Mouse (Mus musculus): ENCODE results near the gene Rhbdf1.

Gene Rhbdf1

GRCm38 (mm10) chr11:32190603-32191110 lies 31.4 kb downstream of the Rhbdf1 start:
- in situ Hi-C loops (cut with MboI, MseI), result no loop called here

GRCm38 (mm10) chr11:32190119-32190518 lies 32.0 kb downstream of the Rhbdf1 start:
- in situ Hi-C loops (cut with MboI, MseI), result no loop called here

GRCm38 (mm10) chr11:32189434-32189833 lies 32.7 kb downstream of the Rhbdf1 start:
- in situ Hi-C loops (cut with MboI, MseI), result no loop called here

- in situ Hi-C loops (cut with MboI, MseI), result no loop called here
These were observed 33.2 kb downstream of the Rhbdf1 start for GRCm38 (mm10) chr11:32188881-32189280.

GRCm38 (mm10) chr11:32187256-32187655 lies 34.8 kb downstream of the Rhbdf1 start:
- in situ Hi-C loops (cut with MboI, MseI), result no loop called here

- in situ Hi-C loops (cut with MboI, MseI), result no loop called here
These were observed 36.1 kb downstream of the Rhbdf1 start for GRCm38 (mm10) chr11:32186031-32186430.

GRCm38 (mm10) chr11:32184469-32184868 lies 37.6 kb downstream of the Rhbdf1 start:
- in situ Hi-C loops (cut with MboI, MseI), result loop anchor here (5.0 kb wide), 1 partner anchor 33 kb away; no protein-coding TSS in a partner anchor

- in situ Hi-C loops (cut with MboI, MseI), result loop anchor here (5.0 kb wide), 1 partner anchor 35 kb away; no protein-coding TSS in a partner anchor
These were observed 39.9 kb downstream of the Rhbdf1 start for GRCm38 (mm10) chr11:32181973-32182868.

GRCm38 (mm10) chr11:32181246-32181645 lies 40.9 kb downstream of the Rhbdf1 start:
- in situ Hi-C loops (cut with MboI, MseI), result loop anchor here (5.0 kb wide), 1 partner anchor 36 kb away; no protein-coding TSS in a partner anchor

GRCm38 (mm10) chr11:32178506-32178905 lies 43.6 kb downstream of the Rhbdf1 start:
- in situ Hi-C loops (cut with MboI, MseI), result no loop called here

GRCm38 (mm10) chr11:32166683-32167082 lies 55.4 kb downstream of the Rhbdf1 start:
- in situ Hi-C loops (cut with MboI, MseI), result no loop called here

GRCm38 (mm10) chr11:32161922-32162804 lies 59.9 kb downstream of the Rhbdf1 start:
- in situ Hi-C loops (cut with MboI, MseI), result loop anchor here (5.0 kb wide), 1 partner anchor 55 kb away; no protein-coding TSS in a partner anchor

GRCm38 (mm10) chr11:32161500-32161899 lies 60.6 kb downstream of the Rhbdf1 start:
- in situ Hi-C loops (cut with MboI, MseI), result loop anchor here (5.0 kb wide), 1 partner anchor 54 kb away; no protein-coding TSS in a partner anchor

GRCm38 (mm10) chr11:32160341-32160740 lies 61.8 kb downstream of the Rhbdf1 start:
- in situ Hi-C loops (cut with MboI, MseI), result loop anchor here (5.0 kb wide), 1 partner anchor 53 kb away; no protein-coding TSS in a partner anchor
